Mouse (Mus musculus): Measurements from ENCODE around the gene Tnfrsf13b.

GRCm38 (mm10) chr11:61190776-61191175 is 64.2 kb downstream of the Tnfrsf13b start:
- TF ChIP-seq POLR2A (IDR thresholded peaks at IDR 0.05; ENCODE audit: extremely low read depth, insufficient read depth, low read length) (no peak), CTCF (IDR thresholded peaks at IDR 0.05; ENCODE audit: low read depth, low read length) (no peak)

Measured in liver, adult 2 months (tissue).